Mouse (Mus musculus) cerebellum, adult 11-12 months (tissue): ENCODE data around the gene Ccdc130.

Experiments used
- DNase-seq: peaks from one replicate; pipeline ENCODE4 v3.0.0; 2022

Gene Ccdc130

DNA sequence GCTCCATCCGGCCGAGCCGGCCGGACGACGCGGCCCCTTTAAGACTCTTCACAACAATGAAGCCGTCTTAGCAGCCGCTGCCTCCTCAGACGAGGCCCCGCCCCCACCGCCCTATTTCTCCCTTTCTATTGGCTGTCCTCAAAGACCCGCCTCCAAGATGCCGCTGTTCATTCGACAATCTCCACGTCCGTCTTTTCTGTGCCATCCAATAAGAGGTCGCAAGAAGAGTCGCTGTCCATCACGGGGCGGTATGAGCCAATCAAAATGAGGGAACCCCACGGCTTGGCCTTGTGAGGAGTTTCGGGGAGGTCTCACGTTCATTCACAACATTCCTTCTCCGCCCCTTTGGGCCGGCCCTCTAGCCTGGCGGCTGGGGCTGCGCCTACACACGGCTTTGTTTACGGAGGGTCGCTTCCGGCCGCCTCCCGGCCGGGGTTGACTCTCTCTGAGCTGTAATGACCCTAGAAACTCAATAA is 33.1 kb downstream of the Ccdc130 start, which contains the start of gene Zswim4:
Gene Zswim4 (minus strand): TSS at position 58 of the 476 bp plus-strand sequence.
- DNase-seq, result peak; percentile 98

DNA sequence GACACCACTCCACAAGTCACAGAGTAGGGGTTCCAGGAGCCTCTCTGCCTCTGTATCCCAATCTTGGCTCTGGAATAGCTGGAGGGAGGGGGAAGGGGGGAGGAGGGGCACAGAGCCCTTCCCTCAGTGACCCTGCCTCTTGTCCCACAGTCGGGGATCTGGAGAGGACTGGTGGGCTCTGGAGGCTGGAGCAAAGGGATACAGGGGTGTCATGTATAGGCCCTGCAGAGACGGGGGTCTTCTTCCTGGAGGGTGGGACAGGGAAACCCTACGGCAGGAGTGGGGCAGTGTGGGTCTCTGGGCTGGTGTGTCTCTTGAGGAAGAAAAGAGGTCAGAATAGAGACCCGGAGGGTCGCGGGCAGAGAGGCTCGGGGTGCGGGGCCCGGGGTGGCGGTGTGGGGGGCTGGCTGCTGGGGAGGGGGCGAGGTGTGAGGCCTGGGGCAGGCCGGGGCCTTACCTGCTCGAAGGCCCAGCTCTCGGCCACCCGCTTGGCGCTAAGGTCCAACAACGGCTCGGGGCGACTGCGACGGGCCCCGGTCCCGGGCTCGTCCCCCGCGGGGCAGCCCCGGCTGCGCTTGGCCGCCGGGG is 33.7 kb downstream of the Ccdc130 start:
- DNase-seq, result no peak

GRCm38 (mm10) chr8:84235746-84236409 is 34.3 kb downstream of the Ccdc130 start:
- no peak for DNase-seq

GRCm38 (mm10) chr8:84233055-84233454 is 37.1 kb downstream of the Ccdc130 start:
- DNase-seq, result no peak

DNA sequence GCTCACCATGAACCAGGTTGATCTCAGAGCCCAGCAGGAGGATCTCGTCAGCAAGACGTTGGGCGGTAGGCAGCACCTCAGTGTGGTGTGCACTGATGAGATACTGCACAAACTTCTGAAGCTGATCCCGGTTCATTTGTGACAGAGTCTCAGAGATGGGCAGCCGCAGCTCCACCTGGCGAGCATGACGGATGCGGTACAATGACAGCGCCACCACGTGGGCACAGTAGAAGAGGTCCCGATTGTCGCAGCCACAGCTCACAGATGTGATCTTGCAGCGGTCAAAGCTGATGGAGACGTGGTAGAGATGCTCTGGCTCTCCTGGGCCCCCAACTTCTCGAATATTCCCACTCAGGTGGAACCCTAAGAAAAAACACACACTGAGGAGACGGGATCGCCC is 39.4 kb downstream of the Ccdc130 start:
- no peak for DNase-seq

GRCm38 (mm10) chr8:84223322-84224029 is 46.7 kb downstream of the Ccdc130 start:
- DNase-seq, result no peak

DNA sequence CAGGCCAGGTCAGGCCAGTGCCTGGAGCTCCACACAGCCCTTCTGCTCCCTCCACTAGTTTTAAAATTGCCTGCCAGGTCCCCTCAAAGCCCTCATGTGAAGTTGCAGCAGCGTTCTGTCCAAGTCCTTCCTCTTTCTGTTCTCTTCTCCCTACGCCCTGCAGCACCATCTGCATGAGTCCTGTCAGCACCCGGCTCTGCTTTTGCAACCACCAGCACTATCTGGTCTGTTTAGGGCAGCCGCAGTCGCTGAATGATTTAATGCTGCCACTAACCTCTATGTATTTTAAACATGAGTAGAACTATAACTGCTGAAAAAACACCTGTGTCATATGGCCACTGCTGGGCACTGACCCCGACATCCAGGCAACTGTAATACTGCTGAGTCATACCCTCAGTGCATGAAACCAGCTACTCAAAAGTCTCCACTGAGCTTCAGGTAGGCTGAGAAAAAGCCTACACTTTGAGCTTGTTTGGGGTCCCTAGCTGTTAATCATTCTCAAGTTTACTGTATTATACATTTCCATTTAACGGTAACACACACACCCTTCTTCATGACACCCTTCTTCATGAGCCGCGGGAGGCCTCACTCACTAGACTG is 47.5 kb downstream of the Ccdc130 start:
- DNase-seq, result no peak

DNA sequence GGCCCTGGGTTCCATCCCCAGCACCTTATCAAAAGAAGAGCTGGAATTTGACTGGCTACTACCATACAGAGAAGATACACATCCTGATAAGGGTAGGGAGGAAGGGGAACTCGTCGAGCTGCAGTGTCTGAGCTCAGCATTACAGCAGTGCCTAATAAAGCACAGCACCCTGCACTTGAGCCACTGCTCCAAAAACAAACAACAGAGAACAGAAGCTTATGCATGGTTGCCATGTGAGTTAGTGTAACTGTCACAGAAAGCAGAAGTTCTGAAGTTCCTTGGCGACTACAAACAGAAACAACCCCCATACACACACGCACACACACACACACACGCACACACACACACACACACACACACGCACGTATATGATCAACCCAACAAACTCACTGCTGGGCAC is 50.1 kb downstream of the Ccdc130 start:
- no peak for DNase-seq

GRCm38 (mm10) chr8:84218143-84218542 is 52.0 kb downstream of the Ccdc130 start:
- DNase-seq, result no peak

GRCm38 (mm10) chr8:84217206-84217605 is 53.0 kb downstream of the Ccdc130 start:
- no peak for DNase-seq

- DNase-seq, result no peak
Measured at GRCm38 (mm10) chr8:84213277-84213676, 56.9 kb downstream of the Ccdc130 start.

DNA sequence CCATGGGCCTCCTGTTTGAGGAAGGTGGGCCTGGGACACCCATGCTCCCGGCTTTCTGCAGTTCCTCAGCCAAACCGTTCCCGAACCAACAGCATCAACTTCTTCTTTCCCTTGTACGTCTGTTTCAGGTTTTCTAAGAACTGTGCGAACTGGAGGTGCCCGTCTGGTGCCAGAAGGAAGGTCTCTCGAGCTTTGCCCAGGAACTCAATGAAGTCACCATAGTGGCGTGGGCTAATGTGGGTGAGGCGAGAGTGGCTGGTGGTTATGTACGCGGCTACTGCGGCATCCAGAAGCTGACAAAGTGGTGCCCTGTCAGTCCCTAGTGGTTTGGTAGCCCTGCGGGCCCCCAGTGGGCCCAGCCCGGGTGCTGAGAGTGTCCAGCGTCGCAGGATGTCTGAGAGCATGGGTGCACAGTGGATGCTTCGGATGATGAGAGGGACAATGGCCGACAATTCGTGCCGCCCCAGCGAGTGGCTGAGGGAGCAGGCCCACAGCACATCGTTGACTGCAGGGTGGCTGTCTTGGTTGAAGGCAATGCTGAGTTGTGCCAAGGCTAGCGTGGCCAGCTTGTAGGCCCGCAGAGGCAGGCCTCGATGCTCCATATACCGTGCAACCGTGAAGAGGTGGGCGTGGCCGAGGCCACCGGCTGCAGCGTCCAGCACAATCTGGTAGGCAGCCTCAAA is 58.2 kb downstream of the Ccdc130 start:
- DNase-seq, result no peak

GRCm38 (mm10) chr8:84211202-84211601 is 59.0 kb downstream of the Ccdc130 start:
- no peak for DNase-seq

GRCm38 (mm10) chr8:84210167-84210791 is 59.9 kb downstream of the Ccdc130 start:
- DNase-seq, result peak; percentile 69

- DNase-seq, result no peak
Measured at GRCm38 (mm10) chr8:84208381-84209380, 61.5 kb downstream of the Ccdc130 start.

- no peak for DNase-seq
Measured at GRCm38 (mm10) chr8:84207811-84208210, 62.4 kb downstream of the Ccdc130 start.
